Mouse (Mus musculus): ENCODE data around the gene Ptgs2. TPM values are rescaled to one million over a fixed set of nuclear protein-coding genes. Genes with fewer than 3 reads are reported as not detected.

Gene Ptgs2
- polyA plus RNA-seq, 1 experiment from 2014 or later, result 0.16 TPM

DNA sequence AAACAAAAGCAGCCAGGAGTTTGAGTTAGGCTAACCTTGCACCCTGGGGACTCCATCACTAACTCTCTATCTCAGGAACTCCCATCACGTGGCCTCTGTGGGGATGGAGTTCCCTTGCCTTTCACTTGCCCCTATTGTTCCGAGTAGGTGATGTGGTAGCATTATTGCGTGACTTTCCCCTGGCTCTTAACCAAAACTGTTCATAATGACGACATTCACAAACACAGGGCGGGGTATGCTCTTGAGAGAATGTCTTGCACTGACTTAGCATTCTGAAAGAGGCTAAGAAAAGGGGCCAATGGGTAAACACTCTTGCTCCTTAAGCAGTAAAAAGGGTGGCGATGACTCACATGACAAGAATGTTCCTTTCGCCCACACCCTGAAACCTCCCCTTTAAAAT, 15.5 kb downstream of the Ptgs2 start:
- Histone ChIP-seq H3K27ac (replicated peaks) (no peak overlapping the region), H3K27me3 (replicated peaks; ENCODE audit: low read depth, poor library complexity, severe bottlenecking) (no peaks in the 10 kb centered on the region), H3K4me3 (no peak overlapping the region), H3K4me1 (no peaks in the 10 kb centered on the region), H3K36me3 (replicated peaks) (no peaks in the 10 kb centered on the region), H3K9me3 (no peaks in the 10 kb centered on the region)
- DNase-seq (ENCODE audit: low spot score), result no peak
- 76% methylated on average over 7 of the region's 7 CpGs for WGBS

- DNase-seq (ENCODE audit: low spot score), result no peak
- H3K27ac ChIP-seq (replicated peaks), result no peak overlapping the region
- H3K27me3 ChIP-seq (replicated peaks; ENCODE audit: low read depth, poor library complexity, severe bottlenecking), result no peaks in the 10 kb centered on the region
- WGBS, result 88% methylated on average over 5 of the region's 5 CpGs
- H3K4me3 ChIP-seq, result no peak overlapping the region
- H3K36me3 ChIP-seq (replicated peaks), result no peaks in the 10 kb centered on the region
- no peaks in the 10 kb centered on the region for H3K4me1 ChIP-seq
- no peaks in the 10 kb centered on the region for H3K9me3 ChIP-seq
These were observed 18.5 kb downstream of the Ptgs2 start for GRCm38 (mm10) chr1:150118352-150118751.

DNA sequence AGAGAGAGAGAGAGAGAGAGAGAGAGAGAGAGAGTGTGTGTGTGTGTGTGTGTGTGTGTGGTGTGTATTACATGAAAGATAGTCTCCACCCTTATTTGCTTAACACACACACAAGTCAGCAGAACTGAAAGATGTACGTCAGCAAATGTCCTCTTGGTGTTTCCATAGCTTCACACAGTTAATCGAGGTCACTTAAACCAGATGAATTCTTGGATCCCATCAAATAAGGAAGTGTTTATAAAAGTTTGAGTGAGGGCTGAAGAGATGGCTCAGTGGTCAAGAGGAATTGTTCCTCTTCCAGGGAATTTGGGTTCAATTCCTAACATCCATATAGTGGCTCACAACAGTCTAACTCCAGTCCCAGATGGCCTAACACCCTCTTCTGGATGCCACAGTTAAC, 25.7 kb downstream of the Ptgs2 start:
- DNase-seq (ENCODE audit: low spot score), result no peak
- Histone ChIP-seq H3K4me1 (no peaks in the 10 kb centered on the region), H3K27me3 (replicated peaks; ENCODE audit: low read depth, poor library complexity, severe bottlenecking) (no peaks in the 10 kb centered on the region), H3K27ac (replicated peaks) (no peak overlapping the region), H3K36me3 (replicated peaks) (no peaks in the 10 kb centered on the region), H3K9me3 (no peaks in the 10 kb centered on the region), H3K4me3 (no peak overlapping the region)
- WGBS, result 84% methylated on average over 2 of the region's 2 CpGs

DNA sequence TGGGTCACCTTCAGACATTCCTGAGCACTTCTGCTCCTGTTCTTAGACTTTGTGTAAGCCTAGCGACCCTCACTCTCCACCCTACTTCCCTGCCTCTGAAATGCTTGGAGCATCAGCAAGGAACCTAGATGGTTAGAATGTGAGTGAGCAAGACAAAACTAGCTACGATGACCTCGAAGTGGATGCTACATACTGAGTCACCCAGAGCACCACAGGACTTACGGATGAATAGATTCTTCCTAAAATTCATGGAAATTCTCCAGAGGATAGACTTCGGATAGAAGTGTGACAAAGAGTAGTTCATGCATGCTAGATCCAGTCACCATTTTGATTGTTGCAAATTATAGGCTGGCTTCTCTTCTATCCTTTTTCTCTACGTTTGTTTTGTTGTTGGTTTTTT, 30.2 kb downstream of the Ptgs2 start:
- 85% methylated on average over 6 of the region's 6 CpGs for WGBS
- H3K27me3 ChIP-seq (replicated peaks; ENCODE audit: low read depth, poor library complexity, severe bottlenecking), result no peaks in the 10 kb centered on the region
- H3K36me3 ChIP-seq (replicated peaks), result no peaks in the 10 kb centered on the region
- no peak overlapping the region for H3K4me3 ChIP-seq
- no peaks in the 10 kb centered on the region for H3K4me1 ChIP-seq
- H3K9me3 ChIP-seq, result no peaks in the 10 kb centered on the region
- DNase-seq (ENCODE audit: low spot score), result no peak
- no peak overlapping the region for H3K27ac ChIP-seq (replicated peaks)

DNA sequence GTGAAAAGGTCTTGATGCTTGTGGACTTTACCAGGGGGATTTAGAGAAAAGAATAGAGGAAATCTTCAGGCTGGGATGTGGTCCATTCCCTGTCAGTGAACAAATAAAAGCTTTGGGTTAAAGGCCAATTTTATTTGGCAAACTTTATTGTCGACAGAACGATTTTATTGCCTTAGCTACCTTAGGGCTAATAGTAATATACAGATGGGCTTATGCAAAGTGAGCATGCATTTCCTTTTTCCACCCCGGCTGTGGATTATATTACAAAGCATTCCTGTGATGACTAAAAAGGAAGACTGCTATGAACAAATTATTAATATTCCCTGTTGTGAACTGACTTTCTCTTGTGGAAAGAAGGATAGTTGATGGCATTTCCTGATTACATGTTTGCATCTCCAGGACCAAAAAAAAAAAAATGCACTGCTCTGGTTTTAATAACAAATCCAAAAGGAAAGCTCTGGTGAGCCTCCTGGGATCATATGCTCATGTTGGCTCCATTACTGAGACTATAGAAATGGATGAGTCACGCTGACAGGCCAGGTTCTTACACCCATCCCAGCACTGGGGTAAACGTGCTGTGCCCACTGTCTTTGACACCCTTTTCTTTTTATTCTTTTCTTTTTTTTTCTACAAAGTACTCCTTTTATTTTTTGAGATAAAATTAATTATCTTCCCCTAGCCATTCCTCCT, 30.9 kb downstream of the Ptgs2 start:
- WGBS, result 81% methylated on average over 5 of the region's 5 CpGs
- no peak overlapping the region for H3K4me3 ChIP-seq
- no peak for DNase-seq (ENCODE audit: low spot score)
- H3K9me3 ChIP-seq, result no peaks in the 10 kb centered on the region
- no peaks in the 10 kb centered on the region for H3K4me1 ChIP-seq
- no peak overlapping the region for H3K27ac ChIP-seq (replicated peaks)
- no peaks in the 10 kb centered on the region for H3K27me3 ChIP-seq (replicated peaks; ENCODE audit: low read depth, poor library complexity, severe bottlenecking)
- H3K36me3 ChIP-seq (replicated peaks), result no peaks in the 10 kb centered on the region

GRCm38 (mm10) chr1:150135350-150135749, 35.5 kb downstream of the Ptgs2 start:
- Histone ChIP-seq H3K36me3 (replicated peaks) (no peaks in the 10 kb centered on the region), H3K4me3 (no peak overlapping the region), H3K27ac (replicated peaks) (no peak overlapping the region), H3K9me3 (no peaks in the 10 kb centered on the region), H3K4me1 (no peaks in the 10 kb centered on the region), H3K27me3 (replicated peaks; ENCODE audit: low read depth, poor library complexity, severe bottlenecking) (no peaks in the 10 kb centered on the region)
- no peak for DNase-seq (ENCODE audit: low spot score)

- Histone ChIP-seq H3K27me3 (replicated peaks; ENCODE audit: low read depth, poor library complexity, severe bottlenecking) (no peaks in the 10 kb centered on the region), H3K4me1 (no peaks in the 10 kb centered on the region), H3K4me3 (no peak overlapping the region), H3K27ac (replicated peaks) (no peak overlapping the region), H3K36me3 (replicated peaks) (no peaks in the 10 kb centered on the region), H3K9me3 (no peaks in the 10 kb centered on the region)
- WGBS, result 82% methylated on average over 9 of the region's 9 CpGs
- no peak for DNase-seq (ENCODE audit: low spot score)
These were observed 39.9 kb downstream of the Ptgs2 start for GRCm38 (mm10) chr1:150139730-150140129.

DNA sequence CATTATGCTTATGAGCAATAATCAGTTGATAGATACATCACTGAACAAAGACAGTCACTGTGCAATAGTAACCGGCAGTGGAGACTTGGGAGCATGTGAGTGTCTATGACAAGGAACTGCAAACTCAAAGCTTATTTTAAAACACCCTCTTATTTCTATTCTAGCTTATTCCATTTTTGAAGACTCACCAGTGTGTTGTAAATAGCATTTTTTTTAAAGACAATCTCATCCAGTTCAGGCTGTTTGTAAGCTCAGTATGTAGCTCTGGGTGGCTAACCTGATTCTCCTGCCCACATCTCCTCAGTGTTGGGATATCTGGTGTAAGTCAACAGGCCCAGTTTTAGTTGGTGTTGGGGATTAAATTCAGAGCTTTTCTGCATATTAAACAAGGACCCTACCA, 42.1 kb downstream of the Ptgs2 start:
- H3K4me1 ChIP-seq, result no peaks in the 10 kb centered on the region
- 93% methylated on average over 1 of the region's 1 CpGs for WGBS
- no peak overlapping the region for H3K27ac ChIP-seq (replicated peaks)
- no peak for DNase-seq (ENCODE audit: low spot score)
- no peak overlapping the region for H3K4me3 ChIP-seq
- no peaks in the 10 kb centered on the region for H3K9me3 ChIP-seq
- H3K36me3 ChIP-seq (replicated peaks), result no peaks in the 10 kb centered on the region
- H3K27me3 ChIP-seq (replicated peaks; ENCODE audit: low read depth, poor library complexity, severe bottlenecking), result no peaks in the 10 kb centered on the region

GRCm38 (mm10) chr1:150143578-150143977, 43.7 kb downstream of the Ptgs2 start:
- Histone ChIP-seq H3K36me3 (replicated peaks) (no peaks in the 10 kb centered on the region), H3K27me3 (replicated peaks; ENCODE audit: low read depth, poor library complexity, severe bottlenecking) (no peaks in the 10 kb centered on the region), H3K27ac (replicated peaks) (no peak overlapping the region), H3K9me3 (no peaks in the 10 kb centered on the region), H3K4me1 (no peaks in the 10 kb centered on the region), H3K4me3 (no peak overlapping the region)
- WGBS, result 78% methylated on average over 1 of the region's 1 CpGs
- DNase-seq (ENCODE audit: low spot score), result no peak

- no peak for DNase-seq (ENCODE audit: low spot score)
- Histone ChIP-seq H3K27ac (replicated peaks) (no peak overlapping the region), H3K27me3 (replicated peaks; ENCODE audit: low read depth, poor library complexity, severe bottlenecking) (no peaks in the 10 kb centered on the region), H3K4me3 (no peak overlapping the region), H3K9me3 (no peaks in the 10 kb centered on the region), H3K36me3 (replicated peaks) (no peaks in the 10 kb centered on the region), H3K4me1 (no peaks in the 10 kb centered on the region)
- 89% methylated on average over 8 of the region's 8 CpGs for WGBS
These were observed 45.2 kb downstream of the Ptgs2 start for GRCm38 (mm10) chr1:150145049-150145448.

GRCm38 (mm10) chr1:150147272-150147671, 47.4 kb downstream of the Ptgs2 start:
- H3K36me3 ChIP-seq (replicated peaks), result no peaks in the 10 kb centered on the region
- H3K9me3 ChIP-seq, result no peaks in the 10 kb centered on the region
- WGBS, result 85% methylated on average over 4 of the region's 4 CpGs
- no peak overlapping the region for H3K4me3 ChIP-seq
- no peaks in the 10 kb centered on the region for H3K4me1 ChIP-seq
- DNase-seq (ENCODE audit: low spot score), result no peak
- no peak overlapping the region for H3K27ac ChIP-seq (replicated peaks)
- H3K27me3 ChIP-seq (replicated peaks; ENCODE audit: low read depth, poor library complexity, severe bottlenecking), result no peaks in the 10 kb centered on the region

- Histone ChIP-seq H3K4me3 (no peak overlapping the region), H3K27ac (replicated peaks) (no peak overlapping the region), H3K36me3 (replicated peaks) (no peaks in the 10 kb centered on the region), H3K9me3 (no peaks in the 10 kb centered on the region), H3K4me1 (no peaks in the 10 kb centered on the region), H3K27me3 (replicated peaks; ENCODE audit: low read depth, poor library complexity, severe bottlenecking) (no peaks in the 10 kb centered on the region)
- 78% methylated on average over 3 of the region's 3 CpGs for WGBS
- DNase-seq (ENCODE audit: low spot score), result no peak
These were observed 51.6 kb downstream of the Ptgs2 start for GRCm38 (mm10) chr1:150151411-150151810.
